Mouse (Mus musculus) left cerebral cortex, adult 8-10 months (tissue): ENCODE measurements at regions not wholly inside any gene's neighbourhood (a gene's known extent, or its start where the extent isn't known, plus 50 kb on each side); places are given as distances from the start of the nearest gene placed in this dataset.

Experiments used
- DNase-seq, 2 experiments: peaks; one replicate each; pipeline ENCODE4 v3.0.0; 2022; ENCODE audit warnings: low spot score in 2 of 2

DNA sequence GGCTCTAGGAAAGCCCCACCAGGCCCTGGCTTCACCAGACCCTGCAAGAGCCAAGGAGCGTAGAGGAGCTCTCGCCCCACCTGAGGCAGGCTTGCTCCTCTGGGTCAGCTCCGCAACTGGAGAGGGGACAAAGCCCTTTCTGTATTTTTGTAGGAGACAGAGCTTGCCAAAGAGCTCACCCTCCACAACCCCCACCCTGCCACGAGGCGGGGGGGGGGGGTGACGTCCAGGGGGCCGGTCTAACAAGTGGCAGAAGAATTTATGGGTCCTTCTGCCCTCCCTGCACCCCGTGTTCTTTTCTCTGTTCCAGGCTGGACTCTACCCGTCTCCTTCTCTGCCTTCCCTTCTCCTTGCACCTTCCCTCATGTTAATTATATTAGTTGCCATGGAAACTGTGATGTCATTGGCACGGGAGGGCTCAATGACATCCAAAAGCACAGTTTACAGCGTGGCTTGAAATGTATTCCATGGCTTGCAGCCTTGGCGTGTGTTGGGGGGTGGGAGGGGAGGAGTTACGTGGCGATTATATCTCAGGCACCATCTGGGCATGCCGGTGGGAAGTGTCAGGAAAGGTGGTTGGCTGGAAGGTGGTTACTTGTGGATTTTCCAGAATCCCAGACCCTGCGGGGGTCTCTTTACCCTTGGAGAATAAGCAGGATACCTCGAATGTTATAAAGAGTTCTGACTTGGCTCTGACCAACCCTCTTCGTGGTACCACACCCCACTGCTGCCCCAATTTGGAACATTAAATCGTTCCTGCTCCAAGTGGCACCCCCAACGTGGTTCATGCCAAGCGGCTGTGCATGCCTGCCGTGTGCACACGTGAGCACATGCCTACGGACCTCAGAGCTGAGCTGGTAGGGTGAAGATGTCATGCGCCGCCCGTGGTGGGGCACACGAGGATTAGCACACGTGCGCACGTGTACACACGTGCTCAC, 138.3 kb upstream of the Med13l start:
- peak; percentile 42 to 82 for DNase-seq

DNA sequence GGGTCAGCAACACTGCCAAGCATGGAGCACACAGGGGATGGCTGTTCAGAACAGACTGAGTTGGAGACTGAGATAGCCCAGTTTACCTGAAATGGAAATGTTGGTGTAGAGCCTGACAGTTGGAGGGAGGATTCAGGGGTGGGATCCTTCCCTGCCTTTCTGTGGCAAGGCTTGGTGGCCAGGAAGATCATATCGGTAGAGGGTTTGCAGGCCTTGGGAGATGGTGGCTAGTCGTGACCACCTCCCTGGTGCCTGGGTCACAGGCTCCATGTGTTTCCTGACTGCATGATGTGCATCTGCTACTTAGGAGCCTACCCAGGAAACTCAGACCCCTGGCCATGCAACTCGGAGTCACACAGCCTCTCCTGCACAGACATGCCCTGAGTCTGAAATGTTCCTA, 136.3 kb upstream of the Med13l start:
- DNase-seq: no peak

DNA sequence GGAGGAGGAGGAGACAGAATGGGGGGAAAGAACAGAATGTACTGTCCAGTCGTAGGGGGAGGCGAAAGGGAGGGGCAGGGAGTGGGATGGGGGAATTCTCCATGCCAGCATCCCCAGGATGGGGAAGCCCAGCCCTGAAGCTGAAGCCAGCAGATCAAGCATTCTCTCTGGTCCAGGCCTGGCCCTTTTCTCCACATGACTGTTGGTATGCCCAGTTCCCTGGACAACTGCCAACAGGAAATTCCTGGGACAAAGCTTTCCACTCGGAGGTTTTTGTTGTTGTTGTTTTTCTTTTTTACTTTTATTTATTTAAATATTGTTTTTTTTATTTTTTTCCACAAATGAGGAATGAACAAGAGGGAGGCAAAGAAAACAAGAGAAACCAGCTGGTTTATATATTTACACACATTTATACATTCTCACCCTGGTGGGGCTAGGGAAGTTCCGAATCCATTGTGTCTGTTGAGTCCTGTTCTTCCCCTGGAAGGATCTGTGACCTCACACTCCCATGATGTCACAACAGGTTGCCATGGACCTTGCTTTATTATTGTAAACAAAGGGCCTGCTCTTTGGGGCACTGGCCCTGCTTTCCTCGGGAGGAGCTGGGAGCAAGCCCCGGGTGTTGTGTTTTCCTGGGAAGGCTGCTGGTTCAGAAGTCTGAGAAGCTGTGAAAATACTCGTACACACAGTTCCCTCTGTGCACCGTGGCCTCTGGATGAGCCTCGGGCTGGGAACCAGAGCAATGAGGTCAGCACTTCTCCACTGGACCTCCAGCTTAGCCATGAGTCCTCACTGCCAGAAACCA, 135.5 kb upstream of the Med13l start:
- no peak for DNase-seq

DNA sequence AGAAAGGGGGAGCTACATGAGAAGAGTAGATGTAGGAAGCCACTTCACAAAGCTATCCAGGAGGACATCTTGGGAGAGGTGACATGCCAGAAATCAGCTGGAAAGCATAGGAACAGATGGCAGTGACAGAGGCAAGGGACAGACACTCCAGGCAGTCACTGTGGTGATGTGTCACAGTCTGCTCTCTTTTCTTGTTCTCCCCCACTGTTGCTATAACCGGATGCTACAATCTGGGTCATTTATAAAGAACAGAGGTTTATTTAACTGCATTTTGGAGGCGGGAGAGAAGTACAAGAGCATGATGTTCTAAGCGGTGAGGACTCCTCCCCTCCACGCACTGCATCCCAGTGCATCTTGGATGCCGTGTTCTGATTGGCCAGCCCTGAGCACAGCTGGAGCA, 133.8 kb upstream of the Med13l start:
- peak in 1 of 2 experiments; percentile 80 for DNase-seq

DNA sequence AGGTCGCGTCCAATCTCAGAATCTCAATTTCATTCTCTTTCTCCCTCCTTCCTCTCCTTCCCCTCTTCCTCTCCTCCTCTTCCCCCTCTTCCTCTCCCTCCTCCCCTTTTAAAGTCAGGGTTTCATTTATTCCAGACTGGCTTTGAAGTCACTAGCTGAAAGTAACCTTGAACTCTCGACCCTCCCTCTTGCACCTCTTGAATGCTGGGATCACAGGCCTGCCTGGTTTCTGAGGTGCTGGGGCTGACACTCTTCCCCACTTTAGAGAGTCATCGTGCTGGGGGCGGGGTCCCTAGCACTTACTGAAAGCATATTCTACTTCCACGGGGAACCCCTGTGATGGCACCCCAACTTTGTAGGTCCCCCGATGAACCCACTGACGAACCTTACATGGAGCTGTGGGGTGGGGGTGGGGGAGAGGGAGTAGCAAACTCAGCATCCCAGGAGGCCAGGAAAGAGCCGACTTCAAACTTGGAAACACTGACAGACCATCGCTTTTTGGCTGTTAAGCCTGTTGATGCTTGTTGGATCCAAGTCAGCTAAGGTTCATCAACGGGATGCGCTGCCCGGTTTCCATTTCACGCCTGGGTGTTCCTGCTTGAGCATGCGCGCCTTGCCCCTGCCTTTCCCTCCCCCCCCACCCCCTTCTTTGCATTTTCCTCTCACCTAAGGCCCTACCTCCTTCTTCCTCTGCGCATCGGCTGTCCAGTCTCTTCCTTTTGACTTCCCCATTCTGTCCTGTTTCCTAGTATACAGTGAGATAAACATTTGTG, 132.0 kb upstream of the Med13l start:
- DNase-seq: no peak

DNA sequence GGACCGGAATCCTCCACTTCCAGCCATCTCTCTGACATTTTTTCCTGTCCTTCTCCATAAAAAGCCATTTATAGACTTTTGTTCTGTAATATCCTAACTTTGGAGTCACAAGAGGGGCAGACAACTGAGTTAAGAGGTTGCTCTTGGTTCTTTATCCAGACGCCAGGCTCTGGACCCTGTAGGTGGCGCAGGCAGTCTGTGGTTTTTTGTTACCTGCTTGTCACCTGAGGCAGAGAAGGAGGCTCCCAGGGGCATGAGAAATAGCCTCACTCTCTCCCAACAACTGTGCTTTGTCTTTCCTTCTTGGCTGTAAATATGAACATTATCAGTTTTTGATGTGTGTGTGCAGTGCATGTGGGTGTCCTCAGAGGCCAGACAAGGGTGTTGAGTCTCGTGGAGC, 126.9 kb upstream of the Med13l start:
- no peak for DNase-seq

DNA sequence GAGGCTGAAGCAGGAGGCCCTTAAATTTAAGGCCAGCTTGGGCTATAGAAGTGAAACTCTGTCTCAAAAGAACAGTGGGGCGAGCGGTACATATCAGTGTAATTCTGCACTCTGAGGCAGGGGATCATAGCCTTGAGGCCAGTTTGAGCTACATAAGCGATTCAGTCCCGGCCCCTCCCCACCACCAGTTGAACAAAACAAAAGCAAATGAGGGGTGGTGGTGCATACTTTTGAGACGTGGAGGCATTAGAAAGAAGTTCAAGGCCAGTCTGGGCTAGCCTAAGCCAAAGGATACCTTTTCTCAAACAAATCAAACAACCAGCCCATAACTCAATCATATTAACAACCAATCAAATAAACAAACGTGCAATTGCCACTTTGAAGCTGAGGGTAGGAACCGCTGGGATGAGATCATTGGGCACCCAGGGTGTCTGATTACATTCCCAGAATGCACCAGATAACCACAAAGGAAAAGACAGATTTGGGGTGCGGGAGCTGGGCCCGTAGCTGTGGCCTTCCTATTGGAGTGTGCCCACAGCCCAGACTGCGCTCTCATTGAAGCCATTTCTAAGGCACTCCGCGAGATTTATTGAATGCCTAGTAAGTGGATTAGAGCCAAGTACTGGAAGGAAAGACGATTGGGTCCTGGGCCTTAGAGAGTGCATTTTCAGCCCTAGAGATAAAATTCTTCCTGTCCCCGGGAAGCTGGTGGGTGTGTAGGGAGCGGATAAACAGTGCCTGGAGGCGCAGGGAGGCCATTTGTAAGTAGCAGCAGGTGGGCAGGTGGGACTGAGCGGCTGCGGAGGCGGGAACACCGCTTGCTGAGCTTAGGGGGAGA, 125.5 kb upstream of the Med13l start:
- DNase-seq: no peak

DNA sequence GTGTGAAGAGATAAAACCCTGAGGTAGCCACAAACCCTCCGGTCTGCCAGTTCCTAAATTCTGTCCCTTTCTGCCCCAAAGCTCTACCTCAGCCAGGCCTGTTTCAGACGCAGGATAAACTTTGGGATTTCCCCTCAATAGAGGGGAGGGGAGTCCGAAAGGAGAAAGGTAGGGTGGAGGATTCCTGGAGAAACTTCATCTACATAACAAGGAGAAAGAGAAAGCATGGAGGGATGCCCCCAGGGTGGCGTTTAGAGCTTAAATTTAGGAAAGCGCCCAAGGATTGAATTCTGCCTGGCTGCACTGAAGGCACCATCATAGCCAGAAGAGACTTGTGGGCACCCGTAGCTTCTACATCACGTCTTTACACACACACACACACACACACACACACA, 124.9 kb upstream of the Med13l start:
- DNase-seq: no peak

DNA sequence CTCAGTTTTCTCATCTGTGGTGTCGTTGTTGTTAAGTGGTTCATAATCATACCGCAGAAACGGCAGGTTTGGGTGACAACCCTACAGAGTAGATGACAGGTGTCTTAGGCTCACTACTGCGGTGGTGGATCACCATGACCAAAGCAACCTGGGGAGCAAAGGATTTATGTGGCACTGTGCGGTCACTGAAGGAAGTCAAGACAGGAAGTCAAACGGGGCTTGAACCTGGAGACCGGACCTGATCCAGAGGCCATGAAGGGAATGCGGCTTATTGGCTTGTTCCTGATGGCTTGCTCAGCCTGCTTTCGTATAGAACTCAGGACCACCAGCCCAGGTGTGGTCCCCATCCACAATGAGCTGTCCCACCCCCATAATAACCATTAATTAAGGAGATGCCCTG, 124.4 kb upstream of the Med13l start:
- no peak for DNase-seq

DNA sequence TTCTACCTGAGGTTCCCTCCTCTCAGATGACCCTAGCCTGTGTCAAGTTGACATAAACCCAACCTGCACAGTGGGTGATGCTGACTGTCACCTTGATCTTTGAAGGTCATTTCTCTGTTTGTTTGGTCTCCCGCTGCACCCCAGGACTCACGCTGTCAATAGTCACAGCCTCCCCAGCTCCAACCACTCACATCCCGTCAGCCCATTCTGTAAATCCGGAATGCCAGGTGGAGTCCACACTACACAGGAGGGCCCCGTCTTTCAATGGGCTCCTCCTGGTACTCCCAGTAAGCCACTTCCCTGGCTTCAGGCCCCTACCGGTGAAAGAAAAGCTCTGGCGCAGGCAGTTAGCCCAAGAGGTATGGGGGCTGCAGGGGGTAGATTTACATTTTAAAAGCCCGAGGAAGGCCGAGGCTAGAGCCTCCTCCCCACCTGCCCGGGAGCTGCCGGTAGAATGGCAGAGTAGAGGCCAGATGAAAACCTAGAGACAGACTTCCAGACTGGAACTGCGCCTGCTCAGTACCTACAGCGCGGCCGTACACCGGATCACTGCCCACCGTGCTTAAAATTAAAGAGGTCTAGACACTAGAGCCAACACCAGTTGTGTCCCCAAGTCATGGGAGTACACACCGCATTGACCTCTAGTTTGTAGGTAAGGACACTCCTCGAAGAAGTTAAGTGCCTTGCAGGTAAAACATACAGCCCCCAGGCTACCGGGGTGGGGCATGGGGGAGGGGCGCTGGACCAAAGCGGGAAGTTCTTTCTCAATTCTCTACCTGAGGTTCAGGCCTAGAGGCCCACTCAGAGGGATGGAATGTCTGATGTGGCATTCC, 123.8 kb upstream of the Med13l start:
- no peak for DNase-seq

DNA sequence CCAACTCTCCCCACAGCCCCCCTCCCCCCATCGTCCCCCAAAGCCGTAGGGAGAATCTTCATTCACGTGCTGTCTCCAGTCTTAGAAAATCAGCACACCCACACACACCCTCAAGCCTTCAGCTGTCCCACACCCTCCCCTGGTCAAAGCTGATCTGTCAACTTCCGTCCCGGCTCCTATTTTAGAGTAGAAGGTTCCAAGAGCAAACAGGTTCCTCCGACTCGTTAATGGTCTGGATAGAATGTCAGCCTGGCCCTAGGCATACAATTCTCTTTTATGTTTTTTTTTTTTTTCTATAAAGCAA, 123.2 kb upstream of the Med13l start:
- no peak for DNase-seq

DNA sequence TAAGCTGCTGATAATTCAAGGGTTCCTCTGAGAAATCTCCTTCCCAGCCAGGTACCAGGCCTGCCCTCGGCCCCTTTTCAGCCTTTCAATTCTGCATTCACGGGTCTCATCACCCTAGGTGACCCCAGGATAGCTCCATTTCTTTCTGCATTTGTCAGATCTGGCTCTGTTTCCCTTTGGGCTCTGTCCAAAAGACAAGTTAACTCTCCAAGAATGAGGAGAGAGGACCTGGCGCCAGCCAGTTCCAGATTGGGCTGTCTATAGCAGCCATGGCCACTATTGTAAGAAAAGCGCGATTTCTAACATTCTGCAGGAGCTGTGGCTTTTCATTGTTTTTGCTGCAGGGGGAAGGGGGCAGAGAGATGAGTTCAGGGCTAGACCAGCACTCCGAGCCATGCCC, 122.5 kb upstream of the Med13l start:
- DNase-seq: no peak

DNA sequence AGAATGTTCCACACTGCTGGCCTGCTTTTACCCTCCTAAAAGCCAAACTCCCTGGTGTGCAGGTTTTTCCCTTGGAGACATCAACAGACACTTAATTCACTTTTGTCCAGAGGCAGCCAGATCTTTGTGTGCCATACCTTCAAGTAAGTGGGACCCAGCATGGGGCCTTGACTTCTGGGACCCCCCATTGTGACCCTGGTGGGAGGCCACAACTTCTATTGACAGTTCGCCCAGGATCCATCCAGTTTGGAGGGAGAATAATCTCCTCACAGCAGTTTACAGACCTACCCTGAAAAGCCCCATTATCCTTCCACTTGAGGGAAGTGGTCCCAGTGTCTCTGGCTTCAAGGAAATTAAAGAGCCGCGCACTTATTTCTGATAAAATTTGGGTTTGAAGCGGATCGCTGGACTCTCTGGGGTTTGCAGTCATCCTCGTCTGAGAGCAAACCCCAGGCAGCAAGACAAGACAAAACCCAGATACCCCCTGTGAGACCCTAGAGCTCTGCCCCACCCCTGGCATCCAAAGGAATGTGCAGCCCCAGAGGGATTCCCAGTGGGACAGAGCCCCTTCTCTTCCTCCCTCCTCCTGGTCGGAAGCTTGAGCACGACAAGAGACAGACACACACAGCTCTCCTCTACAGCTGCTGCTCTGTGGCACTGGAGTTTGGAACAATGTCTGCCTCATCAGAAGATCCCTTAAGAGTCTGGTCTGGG, 115.8 kb upstream of the Med13l start:
- no peak for DNase-seq

DNA sequence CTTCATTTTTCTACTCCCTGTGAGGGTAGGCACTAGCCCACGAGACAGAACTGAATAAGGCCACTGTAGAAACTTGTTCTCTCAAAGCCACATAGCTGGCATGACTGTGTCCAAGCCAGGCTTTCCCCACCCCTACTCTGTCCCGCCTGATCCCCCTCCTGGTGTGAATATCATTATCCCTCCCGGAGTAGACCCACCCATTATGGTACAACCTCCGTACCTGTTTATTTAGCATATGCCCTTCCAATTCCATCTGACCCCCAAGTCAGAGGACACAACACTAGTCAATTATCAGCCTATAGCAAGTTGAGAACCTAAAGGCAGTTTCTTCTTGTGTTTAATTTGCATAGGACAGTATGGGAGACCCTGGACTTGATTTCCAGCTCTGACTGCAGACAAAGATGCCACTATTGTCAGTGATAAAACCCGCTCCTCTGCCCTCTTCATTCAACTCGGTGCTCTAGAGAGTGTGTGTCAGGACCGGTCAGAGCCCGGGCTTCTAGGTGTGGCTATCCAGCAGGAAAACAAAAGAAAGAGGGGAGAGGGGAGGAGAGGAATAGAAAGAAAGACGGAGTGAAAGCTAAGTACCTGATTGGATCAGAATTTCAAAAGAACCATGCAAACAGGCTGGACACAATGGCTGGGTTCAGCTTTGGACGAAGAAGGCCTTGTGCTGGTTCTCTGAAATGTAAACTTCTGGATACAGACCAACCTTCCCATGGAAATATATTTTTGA, 115.1 kb upstream of the Med13l start:
- no peak for DNase-seq

DNA sequence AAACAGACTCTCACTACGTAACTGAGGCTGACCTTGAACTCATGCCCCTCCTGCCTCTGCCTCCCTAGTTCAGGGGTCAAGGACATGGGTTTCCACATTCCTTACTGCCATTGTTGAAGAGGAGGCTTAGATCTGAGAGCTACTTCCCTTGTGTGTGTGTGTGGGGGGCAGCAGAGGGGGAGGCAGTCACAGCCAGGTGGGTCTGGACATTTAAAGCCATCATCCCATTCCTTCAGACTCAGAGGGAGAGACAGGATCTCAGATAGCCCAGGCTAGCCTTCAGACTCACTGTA, 114.5 kb upstream of the Med13l start:
- DNase-seq: no peak

DNA sequence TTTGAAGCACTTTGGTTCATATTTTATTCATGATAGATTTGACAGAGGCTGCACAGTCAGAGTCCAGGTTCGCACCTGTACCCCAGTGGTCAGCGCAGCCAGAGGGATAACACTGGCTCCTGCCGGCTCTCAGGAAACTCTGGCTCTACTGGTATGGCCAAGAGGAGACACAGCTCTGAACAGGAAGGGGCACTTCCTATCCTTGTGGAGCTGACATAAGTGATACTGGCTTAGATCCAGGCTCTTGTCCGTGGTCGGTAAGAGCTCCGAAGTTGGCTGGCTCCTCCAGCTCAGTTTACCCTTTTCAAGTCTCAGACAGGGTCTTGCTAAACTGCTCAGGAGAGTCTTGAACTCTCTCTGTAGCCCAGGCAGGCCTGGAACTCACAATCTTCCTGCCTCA, 113.6 kb upstream of the Med13l start:
- no peak for DNase-seq

DNA sequence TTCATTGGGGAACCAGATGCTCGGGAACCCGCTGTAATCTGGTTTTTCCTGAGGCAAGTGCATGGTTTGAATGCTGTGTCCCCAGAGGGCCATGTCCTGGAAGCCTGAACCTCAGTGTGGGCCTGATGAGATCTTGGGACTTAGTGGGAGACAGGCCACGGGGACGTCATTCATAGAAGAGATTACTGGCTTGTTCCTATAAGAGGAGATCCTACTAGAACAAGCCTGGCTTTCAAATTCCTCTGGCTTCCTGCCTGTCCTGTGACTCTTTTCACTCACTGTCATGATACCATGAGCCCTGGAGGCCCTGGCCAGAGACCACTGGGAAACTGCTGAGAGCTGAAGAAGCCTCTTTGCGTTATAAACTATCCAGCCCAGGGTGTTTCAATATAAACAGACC, 113.1 kb upstream of the Med13l start:
- no peak for DNase-seq

DNA sequence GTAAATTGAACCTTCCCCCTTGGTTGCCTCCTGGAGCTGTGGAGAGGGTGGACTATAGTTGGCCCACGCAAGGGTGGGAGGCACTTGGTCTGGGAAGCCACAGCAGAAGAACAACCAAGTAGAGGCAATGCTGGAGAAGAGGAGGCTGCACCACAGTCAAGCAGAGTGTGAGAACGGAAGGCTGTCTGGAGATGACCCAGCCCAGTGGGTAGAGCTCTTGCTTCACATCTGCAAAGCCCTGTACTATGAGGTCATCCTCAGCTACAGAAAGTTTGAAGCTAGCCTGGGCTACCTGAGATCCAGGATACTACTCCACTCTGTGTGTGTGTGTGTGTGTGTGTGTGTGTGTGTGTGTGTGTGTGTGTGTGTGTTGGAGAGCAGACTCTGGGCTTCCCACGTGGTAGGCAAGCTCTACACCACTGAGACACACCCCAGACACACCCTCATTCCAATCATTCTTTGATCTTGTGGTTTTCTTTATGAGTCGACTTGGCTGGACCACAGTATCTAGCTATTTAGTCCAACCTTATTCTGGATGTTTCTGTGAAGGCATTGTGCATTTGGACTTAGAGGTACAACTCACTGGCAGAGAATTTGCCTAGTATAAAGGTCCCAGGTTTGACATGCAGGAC, 111.5 kb upstream of the Med13l start:
- no peak for DNase-seq

DNA sequence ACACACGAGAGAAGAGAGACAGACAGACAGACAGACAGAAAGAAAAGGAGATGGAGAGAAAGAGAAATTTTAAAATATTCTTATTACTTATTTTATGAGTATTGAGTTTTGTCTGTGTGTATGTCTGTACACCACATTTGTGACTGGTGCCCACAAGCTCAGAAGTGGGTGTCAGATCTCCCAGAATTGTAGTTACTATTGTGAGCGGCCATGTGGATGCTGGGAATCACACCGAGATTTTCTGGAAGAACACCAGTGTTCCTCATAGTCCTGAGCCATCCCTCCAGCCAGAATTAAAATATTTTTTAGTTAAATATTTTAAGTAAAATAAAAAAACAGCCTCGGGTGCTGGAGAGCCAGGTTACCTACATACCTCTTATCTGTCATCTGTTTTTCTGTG, 110.6 kb upstream of the Med13l start:
- DNase-seq: no peak
